Mouse (Mus musculus) liver, embryonic 14.5 days (tissue): ENCODE results near the gene Nprl2.

Experiments used
- CTCF ChIP-seq: IDR thresholded peaks from 2 replicates; pipeline ENCODE4 v1.5.1; 2016; ENCODE audit warnings: antibody characterized with exemption, low read depth, control low read depth
- EP300 ChIP-seq: IDR thresholded peaks from 2 replicates; pipeline ENCODE4 v1.6.1; 2016; ENCODE audit warnings: antibody characterized with exemption, low read depth

DNA sequence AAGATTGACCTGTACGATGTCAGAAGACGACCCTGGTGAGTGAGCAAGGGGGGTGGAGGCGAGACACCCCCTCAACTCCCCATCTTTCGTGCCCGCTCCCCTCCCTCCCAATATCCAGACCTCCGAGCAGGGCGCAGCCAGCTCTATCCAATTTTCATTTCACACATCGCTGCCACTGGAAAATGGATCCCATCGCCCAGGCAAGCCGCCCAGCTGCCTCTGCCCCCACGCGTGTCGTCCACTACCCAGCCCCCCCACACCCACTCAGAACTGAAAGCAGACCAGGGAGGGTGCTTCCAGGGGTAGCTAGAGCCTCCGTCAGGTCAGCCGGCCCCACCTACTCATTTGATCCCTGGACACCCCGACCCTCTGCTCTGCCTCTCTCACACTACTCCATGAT is 29.7 kb upstream of the Nprl2 start:
- no peak for TF ChIP-seq CTCF
- no peak for TF ChIP-seq EP300
